Mouse (Mus musculus) left cerebral cortex, adult 2 months (tissue): ENCODE data around the gene Coro2a. TPM values are rescaled to one million over a fixed set of nuclear protein-coding genes. Genes with fewer than 3 reads are reported as not detected.
"Not testable (repeated sequence)": the region's sequence is repeated elsewhere in the genome, so short reads cannot be mapped to it uniquely, and the experiment has no call there.

ENCODE experiments used
- DNase-seq, 2 experiments: peaks; one replicate each; pipeline ENCODE4 v3.0.0; 2021 to 2022; ENCODE audit warnings: low spot score in 2 of 2, mixed read lengths in 1 of 2; ENCODE audit errors: extremely low spot score in 1 of 2
- H3K27ac ChIP-seq: fragments of 200-600 bp; 2 replicates; pipeline ENCODE4 v1.8.1; 2022
- H3K4me3 ChIP-seq: fragments of 200-600 bp; 2 replicates; pipeline ENCODE4 v1.8.1; 2022
- CTCF ChIP-seq: fragments of 200-600 bp; IDR thresholded peaks from 2 replicates; pipeline ENCODE4 v1.8.1; 2022; ENCODE audit warnings: antibody characterized with exemption, mild to moderate bottlenecking, moderate library complexity
- intact Hi-C: fragments of 180-260 bp; cut with DNase I; formaldehyde crosslinking; loops from one replicate; pipeline ENCODE4 v1.15.1; 2025
- total RNA-seq, 2 experiments: library from RNA; stranded (reverse); gene quantifications; 2 replicates each; pipeline ENCODE4 v1.2.3; 2021

Coro2a gene
- total RNA-seq, 2 experiments from 2014 or later: 24.4 to 28.2 TPM

DNA sequence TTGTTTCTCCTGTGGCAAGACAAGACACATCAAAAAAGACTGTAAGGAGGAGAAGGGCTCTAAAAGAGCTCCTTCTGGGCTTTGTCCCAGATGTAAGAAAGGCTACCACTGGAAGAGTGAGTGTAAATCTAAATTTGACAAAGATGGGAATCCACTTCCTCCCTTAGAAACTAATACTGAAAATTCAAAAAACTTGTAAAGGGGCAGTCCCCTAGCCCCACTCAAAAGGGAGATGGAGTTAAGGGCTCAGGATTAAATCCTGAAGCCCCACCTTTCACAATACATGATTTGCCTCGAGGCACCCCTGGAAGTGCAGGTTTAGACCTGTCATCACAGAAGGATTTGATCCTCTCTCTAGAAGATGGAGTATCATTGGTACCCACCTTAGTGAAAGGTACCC lies 23.8 kb downstream of the Coro2a start:
- no peak for TF ChIP-seq CTCF
- intact Hi-C loops: no loop called here
- H3K27ac ChIP-seq: no peak overlapping the region
- DNase-seq: no peak
- H3K4me3 ChIP-seq: no peak overlapping the region

DNA sequence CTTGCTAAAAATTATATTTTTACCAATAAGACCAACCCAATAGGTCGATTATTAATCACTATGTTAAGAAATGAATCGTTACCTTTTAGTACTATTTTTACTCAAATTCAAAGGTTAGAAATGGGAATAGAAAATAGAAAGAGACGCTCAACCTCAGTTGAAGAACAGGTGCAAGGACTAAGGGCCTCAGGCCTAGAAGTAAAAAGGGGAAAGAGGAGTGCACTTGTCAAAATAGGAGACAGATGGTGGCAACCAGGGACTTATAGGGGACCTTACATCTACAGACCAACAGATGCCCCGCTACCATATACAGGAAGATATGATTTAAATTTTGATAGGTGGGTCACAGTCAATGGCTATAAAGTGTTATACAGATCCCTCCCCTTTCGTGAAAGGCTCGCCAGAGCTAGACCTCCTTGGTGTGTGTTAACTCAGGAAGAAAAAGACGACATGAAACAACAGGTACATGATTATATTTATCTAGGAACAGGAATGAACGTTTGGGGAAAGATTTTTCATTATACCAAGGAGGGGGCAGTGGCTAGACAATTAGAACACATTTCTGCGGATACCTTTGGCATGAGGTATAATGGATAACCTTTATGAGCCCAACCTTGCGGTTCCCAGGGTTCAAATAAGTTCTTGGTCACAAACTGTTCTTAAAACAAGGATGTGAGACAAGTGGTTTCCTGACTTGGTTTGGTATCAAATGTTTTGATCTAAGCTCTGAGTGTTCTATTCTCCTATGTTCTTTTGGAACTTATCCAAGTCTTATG lies 26.3 kb downstream of the Coro2a start:
- intact Hi-C loops, DNase-seq, H3K27ac ChIP-seq, H3K4me3 ChIP-seq: not testable (repeated sequence)

GRCm38 (mm10) chr4:46574841-46575240 lies 27.2 kb downstream of the Coro2a start:
- no peak for TF ChIP-seq CTCF
- no peak overlapping the region for H3K4me3 ChIP-seq
- DNase-seq: no peak
- H3K27ac ChIP-seq: no peak overlapping the region
- intact Hi-C loops: loop anchor here (1.0 kb wide), 1 partner anchor 10 kb away; no protein-coding TSS in a partner anchor

- Histone ChIP-seq H3K27ac (no peak overlapping the region), H3K4me3 (no peak overlapping the region)
- no peak for TF ChIP-seq CTCF
- intact Hi-C loops: loop anchor here (1.0 kb wide), 1 partner anchor 11 kb away; no protein-coding TSS in a partner anchor
- no peak for DNase-seq
These were observed 27.8 kb downstream of the Coro2a start for GRCm38 (mm10) chr4:46574024-46574753.

DNA sequence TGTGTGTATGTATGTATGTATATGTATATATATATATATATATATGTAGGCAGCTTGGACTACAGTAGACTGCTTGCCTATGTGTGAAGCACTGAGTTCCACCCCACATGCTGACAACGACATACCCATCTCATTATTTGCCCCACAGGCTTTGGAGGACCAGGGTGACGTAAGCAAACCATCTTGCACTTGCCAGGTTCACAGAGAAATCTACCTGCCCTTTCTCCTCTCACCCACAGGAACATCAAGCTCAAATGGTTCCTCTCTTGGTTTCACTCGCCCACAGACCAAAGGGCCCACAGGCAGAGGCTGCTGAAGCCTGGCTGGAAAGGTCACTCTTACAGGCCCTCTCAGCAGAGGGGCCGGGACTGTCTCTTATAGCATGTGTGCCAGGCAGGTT lies 29.4 kb downstream of the Coro2a start:
- no peak for TF ChIP-seq CTCF
- H3K4me3 ChIP-seq: no peak overlapping the region
- intact Hi-C loops: no loop called here
- H3K27ac ChIP-seq: no peak overlapping the region
- no peak for DNase-seq

DNA sequence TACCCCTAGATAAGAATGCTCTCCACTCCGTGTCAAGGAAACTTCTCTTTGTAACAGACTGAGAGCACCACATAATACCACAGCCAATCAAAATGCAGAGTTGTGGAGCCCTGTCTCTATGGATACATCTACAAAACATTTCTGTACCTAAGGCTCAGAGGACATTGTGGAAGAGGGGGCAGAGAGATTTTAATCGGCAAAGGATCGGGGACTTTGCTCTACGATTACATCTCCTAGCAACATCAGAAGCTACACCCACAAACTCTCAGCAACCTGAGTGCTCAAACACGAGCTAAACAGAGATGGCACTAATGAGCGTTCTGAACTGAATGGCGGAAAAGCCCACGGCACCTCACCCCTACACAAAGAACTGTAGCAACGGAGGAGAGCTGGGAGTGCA lies 30.3 kb downstream of the Coro2a start:
- TF ChIP-seq CTCF: no peak
- intact Hi-C loops: no loop called here
- no peak for DNase-seq
- H3K4me3 ChIP-seq: no peak overlapping the region
- no peak overlapping the region for H3K27ac ChIP-seq

DNA sequence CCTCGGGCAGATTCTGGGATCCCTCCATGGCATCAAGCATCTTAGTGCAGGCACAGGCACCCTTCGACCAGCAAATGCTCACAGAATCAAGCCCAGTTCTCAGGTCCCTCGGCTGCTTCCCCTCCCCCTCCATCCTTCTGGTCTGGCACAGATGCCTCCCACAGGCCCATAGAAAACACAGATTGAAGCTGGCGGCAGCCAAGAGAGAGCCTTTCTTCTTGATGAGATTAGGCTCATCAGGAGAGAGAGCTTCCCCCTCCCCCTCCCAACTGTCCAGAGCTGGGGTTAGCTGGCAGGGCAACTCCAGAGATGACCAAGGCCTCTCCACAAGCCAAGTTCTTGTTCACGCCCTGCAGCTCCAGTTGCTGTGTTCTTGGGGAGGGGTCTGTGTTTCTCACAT lies 32.3 kb downstream of the Coro2a start:
- no peak overlapping the region for H3K4me3 ChIP-seq
- intact Hi-C loops: no loop called here
- no peak for TF ChIP-seq CTCF
- H3K27ac ChIP-seq: no peak overlapping the region
- no peak for DNase-seq

DNA sequence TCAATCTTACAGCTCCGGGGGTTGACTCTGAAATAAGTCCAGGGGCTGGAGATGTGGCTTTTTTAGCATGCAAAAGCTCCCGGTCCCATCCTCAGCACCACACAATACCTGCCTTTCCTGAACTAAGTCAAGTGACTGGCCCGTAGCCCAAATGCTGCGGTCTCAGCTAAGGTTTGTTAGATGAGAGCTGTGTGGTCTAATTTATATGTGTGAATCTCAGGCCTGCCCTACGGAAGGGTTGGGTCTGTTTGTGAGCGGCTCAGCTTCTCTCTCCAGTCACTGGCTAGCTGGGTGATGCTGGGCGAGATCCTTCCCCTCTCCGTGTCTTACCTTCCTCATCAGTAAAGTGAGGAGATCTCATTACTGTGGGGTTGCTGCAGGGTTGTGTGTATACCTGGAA lies 33.8 kb downstream of the Coro2a start:
- Histone ChIP-seq H3K27ac (no peak overlapping the region), H3K4me3 (no peak overlapping the region)
- no peak for TF ChIP-seq CTCF
- intact Hi-C loops: no loop called here
- DNase-seq: no peak

DNA sequence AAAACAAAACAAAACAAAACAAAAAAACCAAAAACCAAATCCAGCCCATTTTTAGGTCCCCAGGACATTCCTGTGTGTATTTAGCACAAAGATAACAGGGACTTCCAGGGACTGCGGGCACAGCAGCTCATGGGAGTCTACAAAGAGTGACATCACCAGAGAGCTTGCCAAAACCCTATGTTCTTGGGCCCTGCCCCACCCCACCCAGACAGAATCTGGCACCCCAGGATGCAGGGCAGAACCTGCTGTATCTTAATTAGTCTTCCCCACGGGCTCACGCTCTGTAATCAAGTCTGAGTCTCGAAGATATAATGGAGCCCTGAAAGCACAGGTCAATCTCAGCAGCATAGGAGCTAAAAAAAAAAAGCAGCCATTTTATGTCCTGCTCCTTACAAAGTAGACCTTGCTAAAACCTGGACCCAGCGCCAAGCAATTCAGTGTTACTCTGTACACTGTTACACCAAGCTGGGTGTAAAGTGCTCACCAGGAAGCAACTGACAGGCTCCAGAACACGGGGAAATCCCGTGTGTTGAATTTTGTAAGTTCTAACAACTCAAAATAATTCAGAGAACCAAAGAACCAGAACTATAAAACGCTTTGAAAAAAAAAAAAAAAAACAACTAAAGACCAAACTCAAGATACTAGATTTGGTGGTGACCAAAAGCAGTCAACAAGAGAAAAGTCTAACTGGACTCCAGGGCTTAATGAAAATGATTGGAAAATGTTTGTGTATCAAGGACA lies 34.9 kb downstream of the Coro2a start:
- intact Hi-C loops: no loop called here
- DNase-seq: no peak
- TF ChIP-seq CTCF: no peak

DNA sequence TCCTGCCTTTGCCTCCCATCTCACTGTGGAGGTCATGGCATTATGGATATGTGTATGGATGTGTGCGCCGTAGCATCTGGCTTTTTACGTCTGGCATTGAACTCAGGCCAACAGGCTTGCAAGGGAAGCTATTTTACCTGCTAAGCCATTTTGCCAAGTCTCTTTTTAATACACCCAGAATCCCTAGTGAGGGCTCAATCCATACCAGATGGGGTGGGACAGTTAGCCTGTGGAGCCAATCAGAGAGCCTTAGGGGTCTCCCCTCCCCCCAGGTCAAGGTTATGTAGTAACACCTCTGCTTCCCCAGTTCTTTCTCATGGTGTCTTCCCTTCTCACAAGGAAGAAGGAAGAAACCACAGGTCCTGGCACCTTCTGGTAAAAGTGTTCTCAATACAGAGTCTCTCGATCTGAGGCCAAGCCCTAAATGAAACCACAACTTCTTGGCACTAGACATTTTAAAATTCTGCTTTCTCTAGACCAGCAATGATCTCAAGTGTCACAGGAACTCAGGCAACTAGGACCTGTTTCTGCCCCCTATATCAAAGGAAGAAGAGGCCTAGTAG lies 36.5 kb downstream of the Coro2a start:
- DNase-seq: no peak
- no peak for TF ChIP-seq CTCF

More for the DNA sequence above, 34.9 kb downstream of the Coro2a start:
- no peak overlapping the region for H3K27ac ChIP-seq
- H3K4me3 ChIP-seq: no peak overlapping the region

GRCm38 (mm10) chr4:46564247-46564646 lies 37.8 kb downstream of the Coro2a start:
- no peak for TF ChIP-seq CTCF
- intact Hi-C loops: no loop called here
- DNase-seq: no peak
- Histone ChIP-seq H3K27ac (no peak overlapping the region), H3K4me3 (no peak overlapping the region)

More for the DNA sequence above, 36.5 kb downstream of the Coro2a start:
- no peak overlapping the region for H3K4me3 ChIP-seq
- intact Hi-C loops: no loop called here
- H3K27ac ChIP-seq: no peak overlapping the region

DNA sequence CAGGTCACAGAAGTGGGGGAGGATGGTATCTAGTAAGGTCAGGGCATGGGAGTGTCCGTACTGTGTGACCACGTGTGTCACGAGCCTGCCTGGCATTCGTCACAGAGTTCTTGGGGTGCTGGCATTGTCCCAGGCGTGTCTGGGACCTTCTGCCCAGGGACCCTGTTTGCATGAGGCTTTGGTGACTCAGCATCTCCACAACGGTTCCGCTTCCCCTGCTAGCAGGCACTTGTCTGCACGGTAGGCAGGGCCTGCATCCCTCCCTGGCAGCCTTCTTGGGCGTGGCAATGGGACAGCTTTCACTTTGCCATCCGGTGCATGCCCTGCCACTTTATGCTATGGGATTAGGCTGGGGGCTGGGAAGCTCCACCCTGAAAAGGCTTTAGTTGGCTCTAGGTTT lies 38.2 kb downstream of the Coro2a start:
- Histone ChIP-seq H3K27ac (no peak overlapping the region), H3K4me3 (no peak overlapping the region)
- TF ChIP-seq CTCF: no peak
- intact Hi-C loops: no loop called here
- DNase-seq: no peak
